Mouse (Mus musculus): ENCODE measurements around the gene Cux1. TPM values are rescaled to one million over a fixed set of nuclear protein-coding genes. Genes with fewer than 3 reads are reported as not detected.
A peak's percentile ranks its signal among the peaks of the same experiment; 100 is the strongest.

Cux1 gene
- polyA plus RNA-seq, 1 experiment, result 164 TPM

- TF ChIP-seq CTCF (IDR thresholded peaks at IDR 0.05; ENCODE audit: borderline replicate concordance, control insufficient read depth, extremely low read depth, insufficient read depth, low read length, poor library complexity), result no peak
- no peak for TF ChIP-seq POLR2A (IDR thresholded peaks at IDR 0.05; ENCODE audit: control insufficient read depth, extremely low read depth, insufficient read depth, low read length, poor library complexity)
- 95% methylated on average over 4 of the region's 4 CpGs for WGBS
- Histone ChIP-seq H3K27ac (ENCODE audit: control insufficient read depth, insufficient read depth, low read length) (no peak overlapping the region), H3K4me3 (ENCODE audit: control insufficient read depth, insufficient read depth, low read length) (no peak overlapping the region), H3K4me1 (replicated peaks; ENCODE audit: control insufficient read depth, insufficient read depth, low read length) (peaks cover 2% of the 10 kb centered on the region; the same call in 1 of the 2 replicates), H3K36me3 (ENCODE audit: control insufficient read depth, insufficient read depth, low read length) (0 out of 2 replicates have a peak, but pooled peaks cover 3% of the 10 kb centered on the region), H3K27me3 (ENCODE audit: control insufficient read depth, insufficient read depth, low read length) (no peaks in the 10 kb centered on the region)
- DNase-seq, result no peak
These were observed 303.9 kb downstream of the Cux1 start for GRCm38 (mm10) chr5:136263342-136263741.

GRCm38 (mm10) chr5:136258919-136259318 lies 308.4 kb downstream of the Cux1 start:
- WGBS, result 36% methylated on average over 6 of the region's 6 CpGs
- TF ChIP-seq CTCF (IDR thresholded peaks at IDR 0.05; ENCODE audit: borderline replicate concordance, control insufficient read depth, extremely low read depth, insufficient read depth, low read length, poor library complexity), result peak; percentile 58; the same call in 1 of the 2 replicates
- TF ChIP-seq POLR2A (IDR thresholded peaks at IDR 0.05; ENCODE audit: control insufficient read depth, extremely low read depth, insufficient read depth, low read length, poor library complexity), result no peak
- peak; percentile 67 for DNase-seq
- Histone ChIP-seq H3K4me3 (ENCODE audit: control insufficient read depth, insufficient read depth, low read length) (no peak overlapping the region), H3K4me1 (replicated peaks; ENCODE audit: control insufficient read depth, insufficient read depth, low read length) (peaks cover 2% of the 10 kb centered on the region; the same call in 1 of the 2 replicates), H3K36me3 (ENCODE audit: control insufficient read depth, insufficient read depth, low read length) (peaks cover 16% of the 10 kb centered on the region), H3K27me3 (ENCODE audit: control insufficient read depth, insufficient read depth, low read length) (no peaks in the 10 kb centered on the region), H3K27ac (ENCODE audit: control insufficient read depth, insufficient read depth, low read length) (no peak overlapping the region)

DNA sequence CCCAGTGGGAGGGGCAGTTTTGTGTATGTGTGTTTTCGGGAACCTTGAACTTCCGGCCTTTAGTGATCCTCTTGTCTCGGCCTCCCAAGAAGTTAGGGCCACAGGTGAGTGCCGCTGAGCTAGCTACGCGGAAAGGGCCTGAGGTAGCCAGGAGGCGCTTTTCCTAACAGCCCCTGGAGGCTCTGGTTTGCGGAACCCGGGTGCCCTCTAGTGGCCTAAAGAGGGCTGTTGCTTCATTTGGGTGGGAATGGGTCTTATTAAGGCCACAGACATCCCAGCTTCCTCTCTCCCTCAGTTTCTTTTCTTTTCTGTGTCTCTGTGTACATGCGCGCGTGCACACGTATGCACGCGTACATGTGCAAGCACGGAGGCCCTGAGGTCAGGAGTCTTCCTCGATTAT lies 314.4 kb downstream of the Cux1 start:
- DNase-seq, result peak; percentile 74
- 56% methylated on average over 17 of the region's 17 CpGs for WGBS
- Histone ChIP-seq H3K27me3 (ENCODE audit: control insufficient read depth, insufficient read depth, low read length) (no peaks in the 10 kb centered on the region), H3K4me3 (ENCODE audit: control insufficient read depth, insufficient read depth, low read length) (no peak overlapping the region), H3K27ac (ENCODE audit: control insufficient read depth, insufficient read depth, low read length) (no peak overlapping the region), H3K4me1 (replicated peaks; ENCODE audit: control insufficient read depth, insufficient read depth, low read length) (no peaks in the 10 kb centered on the region), H3K36me3 (ENCODE audit: control insufficient read depth, insufficient read depth, low read length) (peaks cover 29% of the 10 kb centered on the region)
- no peak for TF ChIP-seq POLR2A (IDR thresholded peaks at IDR 0.05; ENCODE audit: control insufficient read depth, extremely low read depth, insufficient read depth, low read length, poor library complexity)
- TF ChIP-seq CTCF (IDR thresholded peaks at IDR 0.05; ENCODE audit: borderline replicate concordance, control insufficient read depth, extremely low read depth, insufficient read depth, low read length, poor library complexity), result peak; percentile 87

DNA sequence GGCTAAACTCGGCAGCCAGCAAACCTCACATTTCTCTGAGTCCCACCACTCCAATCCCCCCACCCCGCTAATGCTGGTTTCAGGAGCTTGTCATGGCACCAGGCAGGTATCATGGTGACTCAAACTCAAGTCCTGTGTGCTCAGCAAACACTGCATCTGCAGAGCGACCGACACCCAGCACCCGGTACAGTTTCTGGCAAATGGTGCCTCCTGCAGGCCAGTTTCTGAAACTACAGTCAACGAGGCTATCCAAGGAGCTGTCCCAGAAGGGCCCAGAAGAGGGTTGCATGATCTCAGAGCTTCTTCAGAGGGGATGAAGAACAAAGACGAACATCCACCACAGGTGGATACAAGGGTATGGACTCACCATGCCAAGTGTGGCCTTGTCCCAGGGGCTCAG lies 316.3 kb downstream of the Cux1 start:
- Histone ChIP-seq H3K4me1 (replicated peaks; ENCODE audit: control insufficient read depth, insufficient read depth, low read length) (no peaks in the 10 kb centered on the region), H3K36me3 (ENCODE audit: control insufficient read depth, insufficient read depth, low read length) (peaks cover 18% of the 10 kb centered on the region), H3K27me3 (ENCODE audit: control insufficient read depth, insufficient read depth, low read length) (no peaks in the 10 kb centered on the region), H3K4me3 (ENCODE audit: control insufficient read depth, insufficient read depth, low read length) (no peak overlapping the region), H3K27ac (ENCODE audit: control insufficient read depth, insufficient read depth, low read length) (no peak overlapping the region)
- 85% methylated on average over 7 of the region's 7 CpGs for WGBS
- TF ChIP-seq CTCF (IDR thresholded peaks at IDR 0.05; ENCODE audit: borderline replicate concordance, control insufficient read depth, extremely low read depth, insufficient read depth, low read length, poor library complexity) (peak; percentile 49; the same call in 1 of the 2 replicates), POLR2A (IDR thresholded peaks at IDR 0.05; ENCODE audit: control insufficient read depth, extremely low read depth, insufficient read depth, low read length, poor library complexity) (no peak)
- peak; percentile 37 for DNase-seq

- H3K27ac ChIP-seq (ENCODE audit: control insufficient read depth, insufficient read depth, low read length), result no peak overlapping the region
- no peaks in the 10 kb centered on the region for H3K27me3 ChIP-seq (ENCODE audit: control insufficient read depth, insufficient read depth, low read length)
- DNase-seq, result no peak
- no peak for TF ChIP-seq POLR2A (IDR thresholded peaks at IDR 0.05; ENCODE audit: control insufficient read depth, extremely low read depth, insufficient read depth, low read length, poor library complexity)
- no peak for TF ChIP-seq CTCF (IDR thresholded peaks at IDR 0.05; ENCODE audit: borderline replicate concordance, control insufficient read depth, extremely low read depth, insufficient read depth, low read length, poor library complexity)
- WGBS, result 60% methylated on average over 6 of the region's 6 CpGs
- H3K36me3 ChIP-seq (ENCODE audit: control insufficient read depth, insufficient read depth, low read length), result peaks cover 11% of the 10 kb centered on the region; the same call in 1 of the 2 replicates
- H3K4me1 ChIP-seq (replicated peaks; ENCODE audit: control insufficient read depth, insufficient read depth, low read length), result peaks cover 21% of the 10 kb centered on the region
- no peak overlapping the region for H3K4me3 ChIP-seq (ENCODE audit: control insufficient read depth, insufficient read depth, low read length)
These were observed 318.8 kb downstream of the Cux1 start for GRCm38 (mm10) chr5:136248441-136248840.

GRCm38 (mm10) chr5:136246452-136246838 lies 320.8 kb downstream of the Cux1 start, which contains the start of gene Sh2b2:
Sh2b2 (minus strand) TSS chr5:136246556.
- Histone ChIP-seq H3K27me3 (ENCODE audit: control insufficient read depth, insufficient read depth, low read length) (no peaks in the 10 kb centered on the region), H3K27ac (ENCODE audit: control insufficient read depth, insufficient read depth, low read length) (no peak within 1 kb of the TSS), H3K4me3 (ENCODE audit: control insufficient read depth, insufficient read depth, low read length) (no peak within 1 kb of the TSS), H3K4me1 (replicated peaks; ENCODE audit: control insufficient read depth, insufficient read depth, low read length) (peaks cover 24% of the 10 kb centered on the region), H3K36me3 (ENCODE audit: control insufficient read depth, insufficient read depth, low read length) (peaks cover 6% of the 10 kb centered on the region; the same call in 1 of the 2 replicates)
- 22% methylated on average over 2 of the region's 2 CpGs for WGBS
- DNase-seq, result no peak
- TF ChIP-seq POLR2A (IDR thresholded peaks at IDR 0.05; ENCODE audit: control insufficient read depth, extremely low read depth, insufficient read depth, low read length, poor library complexity), result no peak
- no peak for TF ChIP-seq CTCF (IDR thresholded peaks at IDR 0.05; ENCODE audit: borderline replicate concordance, control insufficient read depth, extremely low read depth, insufficient read depth, low read length, poor library complexity)
